Comparison of ENCODE assay signal across 22 mouse cellular contexts in genomic region chr8:83679866-83680265, GRCm38 (mm10). TPM values are rescaled to one million over a fixed set of nuclear protein-coding genes. Genes with fewer than 3 reads are reported as not detected.
A peak's percentile ranks its signal among the peaks of the same experiment; 100 is the strongest.
DNase-seq lines count a peak whose midpoint lies in the region; ATAC-seq lines count a peak whose summit lies in the region.
"Had no signal": no experiment of that assay in that cellular context is flagged by ENCODE, and none has a peak within 500 bp of the region (broad histone marks: within the 10 kb centered on the region; RNA-seq: fewer than 3 reads in every experiment).

No protein-coding gene starts in this region.

- peaks cover 10% of the 10 kb centered on the region for H3K4me1 ChIP-seq in heart, embryonic 11.5 days (ENCODE audit: control insufficient read depth, insufficient read depth, low read length)
- peaks cover 30% of the 10 kb centered on the region for H3K4me1 ChIP-seq in embryonic facial prominence, embryonic 13.5 days
- H3K4me1 ChIP-seq: hindbrain, embryonic 13.5 days had no signal

- H3K4me3 ChIP-seq in heart, embryonic 11.5 days (ENCODE audit: low read depth, low read length), result no peak overlapping the region
- H3K4me3 ChIP-seq in embryonic facial prominence, embryonic 13.5 days, result no peak overlapping the region
- H3K4me3 ChIP-seq: embryonic facial prominence, embryonic 15.5 days; erythroblast, embryonic 14.5 days; forebrain, embryonic 10.5 days; heart, embryonic 10.5 days; heart, embryonic 15.5 days; hindbrain, embryonic 13.5 days had no signal

- no peaks in the 10 kb centered on the region for H3K27me3 ChIP-seq in heart, embryonic 11.5 days (ENCODE audit: control insufficient read depth, insufficient read depth, low read length)
- no peaks in the 10 kb centered on the region for H3K27me3 ChIP-seq in embryonic facial prominence, embryonic 13.5 days
- H3K27me3 ChIP-seq: embryonic facial prominence, embryonic 15.5 days; heart, embryonic 15.5 days; hindbrain, embryonic 13.5 days had no signal

- H3K4me2 ChIP-seq in heart, embryonic 11.5 days, result no peak overlapping the region
- no peak overlapping the region for H3K4me2 ChIP-seq in embryonic facial prominence, embryonic 13.5 days
- H3K4me2 ChIP-seq: embryonic facial prominence, embryonic 15.5 days; heart, embryonic 15.5 days; hindbrain, embryonic 13.5 days had no signal

- 91% methylated on average over 12 of the region's 12 CpGs for WGBS in heart, embryonic 11.5 days (ENCODE audit: insufficient replicate concordance)
- 90% methylated on average over 12 of the region's 12 CpGs for WGBS in embryonic facial prominence, embryonic 13.5 days

- no peak overlapping the region for H3K9ac ChIP-seq in heart, embryonic 11.5 days (ENCODE audit: low read depth, low read length)
- H3K9ac ChIP-seq in embryonic facial prominence, embryonic 13.5 days, result 0 out of 2 replicates have a peak overlapping the region, but pooled peaks have one; percentile 47
- H3K9ac ChIP-seq: embryonic facial prominence, embryonic 15.5 days; heart, embryonic 15.5 days; hindbrain, embryonic 13.5 days had no signal

- intact Hi-C loops in left cerebral cortex, postnatal 36 days (cut with DNase I), result no loop called here
- intact Hi-C loops in left cerebral cortex, postnatal 14 days (cut with DNase I), result no loop called here

- no peaks in the 10 kb centered on the region for H3K9me3 ChIP-seq in heart, embryonic 11.5 days (replicated peaks; ENCODE audit: control insufficient read depth, low read length)
- no peaks in the 10 kb centered on the region for H3K9me3 ChIP-seq in embryonic facial prominence, embryonic 13.5 days
- H3K9me3 ChIP-seq: embryonic facial prominence, embryonic 15.5 days; forebrain, embryonic 10.5 days; heart, embryonic 10.5 days; heart, embryonic 15.5 days; hindbrain, embryonic 13.5 days had no signal

- H3K27ac ChIP-seq in heart, embryonic 11.5 days (ENCODE audit: low read depth, low read length), result no peak overlapping the region
- peak overlapping the region; percentile 90; the same call in 1 of the 2 replicates for H3K27ac ChIP-seq in embryonic facial prominence, embryonic 13.5 days
- H3K27ac ChIP-seq: heart, embryonic 10.5 days; hindbrain, embryonic 13.5 days; hindbrain, postnatal 0 days had no signal

- peak; percentile 82 for DNase-seq in heart, adult 11 months
- peak; percentile 59 to 74 for DNase-seq in left cerebral cortex, postnatal 36 days (ENCODE audit: low spot score in 2 of 2)
- no peak for DNase-seq in left cerebral cortex, postnatal 14 days (ENCODE audit: low spot score in 2 of 2)
- DNase-seq in cerebellum, adult 9-11 months, result no peak
- DNase-seq: adrenal gland, adult 2 months; adrenal gland, postnatal 36 days; cerebellum, adult 11 months; cerebellum, adult 8-10 months; cerebellum, postnatal 25 days; gastrocnemius, postnatal 36 days; heart, adult 18-20 months; heart, postnatal 14 days had no signal

- ATAC-seq in heart, embryonic 11.5 days (replicated peaks; ENCODE audit: insufficient number of reproducible peaks, low FRiP score, low TSS enrichment), result no peak
- no peak for ATAC-seq in embryonic facial prominence, embryonic 13.5 days (ENCODE audit: insufficient number of reproducible peaks, insufficient read depth, low FRiP score, low TSS enrichment, low read depth)
- ATAC-seq: forebrain, embryonic 14.5 days; hindbrain, postnatal 0 days had no signal

- H3K36me3 ChIP-seq in heart, embryonic 11.5 days (ENCODE audit: control insufficient read depth, insufficient read depth, low read length), result peaks cover 22% of the 10 kb centered on the region
- peaks cover 75% of the 10 kb centered on the region for H3K36me3 ChIP-seq in embryonic facial prominence, embryonic 13.5 days

RNA-seq across cellular contexts. Expression of gene Ptger1, which starts 13.4 kb away (rescaled TPM):
- 0.13 and 0.63 TPM in 2 replicates for polyA plus RNA-seq in heart, embryonic 11.5 days (2014; fragmentation: Nextera tagmentation; extraction: Ambion mirVana)
- 1 to 10 TPM; 1.1 to 1.2 TPM for total RNA-seq in left cerebral cortex, postnatal 36 days (2021)
- 1 to 10 TPM; 1.4 to 1.5 TPM for total RNA-seq in left cerebral cortex, postnatal 14 days (2021)
- polyA plus RNA-seq in embryonic facial prominence, embryonic 13.5 days (2015; fragmentation: Nextera tagmentation; extraction: Ambion mirVana), result 1.5 and 2.1 TPM in 2 replicates

RNA-seq across cellular contexts. Expression of gene Pkn1, which starts 19.1 kb away (rescaled TPM):
- polyA plus RNA-seq in heart, embryonic 11.5 days (2014; fragmentation: Nextera tagmentation; extraction: Ambion mirVana), result 17.0 and 21.2 TPM in 2 replicates
- total RNA-seq in left cerebral cortex, postnatal 36 days (2021), result 10 to 100 TPM; 52.9 to 65.1 TPM
- total RNA-seq in left cerebral cortex, postnatal 14 days (2021), result 10 to 100 TPM; 63.8 to 74.1 TPM
- 23.5 and 24.0 TPM in 2 replicates for polyA plus RNA-seq in embryonic facial prominence, embryonic 13.5 days (2015; fragmentation: Nextera tagmentation; extraction: Ambion mirVana)

RNA-seq across cellular contexts. Expression of gene Gipc1, which starts 27.4 kb away (rescaled TPM):
- polyA plus RNA-seq in heart, embryonic 11.5 days (2014; fragmentation: Nextera tagmentation; extraction: Ambion mirVana), result 171 and 180 TPM in 2 replicates
- 100 to 1,000 TPM in 1 of 2 experiments, 10 to 100 TPM in 1; 89.8 to 105 TPM for total RNA-seq in left cerebral cortex, postnatal 36 days (2021)
- total RNA-seq in left cerebral cortex, postnatal 14 days (2021), result 100 to 1,000 TPM; 104 to 109 TPM
- 186 and 190 TPM in 2 replicates for polyA plus RNA-seq in embryonic facial prominence, embryonic 13.5 days (2015; fragmentation: Nextera tagmentation; extraction: Ambion mirVana)

RNA-seq across cellular contexts. Expression of gene Ddx39, which starts 35.1 kb away (rescaled TPM):
- polyA plus RNA-seq in heart, embryonic 11.5 days (2014; fragmentation: Nextera tagmentation; extraction: Ambion mirVana), result 143 and 150 TPM in 2 replicates
- total RNA-seq in left cerebral cortex, postnatal 36 days (2021), result 10 to 100 TPM; 15.4 to 18.6 TPM
- 10 to 100 TPM; 18.4 to 19.7 TPM for total RNA-seq in left cerebral cortex, postnatal 14 days (2021)
- polyA plus RNA-seq in embryonic facial prominence, embryonic 13.5 days (2015; fragmentation: Nextera tagmentation; extraction: Ambion mirVana), result 131 and 148 TPM in 2 replicates

Comparison
In these comparisons a context has a peak if more than half of its experiments do, and no peak if none do; other contexts are left out.
1. DNase-seq: peak in heart, adult 11 months (single experiment) and left cerebral cortex, postnatal 36 days (2 of 2); none in left cerebral cortex, postnatal 14 days (0 of 2) and cerebellum, adult 9-11 months (single experiment).